Comparison of ENCODE assay signal across 10 mouse cellular contexts in the genomic region with DNA sequence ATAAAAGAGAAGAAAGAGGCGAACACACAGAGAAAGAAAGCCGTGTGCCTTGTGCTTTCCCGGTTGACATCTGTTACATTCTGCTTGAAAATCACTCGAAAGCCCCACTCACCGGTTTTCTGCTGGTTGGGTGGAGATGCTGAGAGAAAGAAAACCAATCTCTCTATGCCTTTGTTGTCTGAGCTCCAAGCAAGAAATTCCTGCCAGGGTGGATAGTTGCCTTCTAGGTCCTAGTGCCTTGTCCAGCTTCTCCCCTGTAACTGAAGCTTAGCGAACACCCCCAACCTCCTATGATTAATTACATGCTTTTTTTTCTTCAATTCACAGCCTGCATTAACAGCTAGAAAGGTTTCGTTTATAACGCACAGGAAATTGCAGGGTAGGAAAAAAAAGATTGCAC. TPM values are rescaled to one million over a fixed set of nuclear protein-coding genes. Genes with fewer than 3 reads are reported as not detected.
DNase-seq lines count a peak whose midpoint lies in the region; ATAC-seq and TF ChIP-seq lines count a peak whose summit lies in the region.
"Had no signal": no experiment of that assay in that cellular context is flagged by ENCODE, and none has a peak within 500 bp of the region (broad histone marks: within the 10 kb centered on the region; RNA-seq: fewer than 3 reads in every experiment).

A gene (minus strand): TSS at position 354 of the 400 bp plus-strand sequence.

- peak within 1 kb of the TSS; percentile 23; the same call in 1 of the 2 replicates for H3K4me2 ChIP-seq in lung, embryonic 14.5 days
- peak within 1 kb of the TSS; percentile 62 for H3K4me2 ChIP-seq in hindbrain, embryonic 14.5 days (replicated peaks)
- H3K4me2 ChIP-seq in limb, embryonic 13.5 days (replicated peaks), result peak within 1 kb of the TSS; percentile 45
- H3K4me2 ChIP-seq: embryonic facial prominence, embryonic 13.5 days had no signal

- H3K9me3 ChIP-seq in lung, embryonic 14.5 days (ENCODE audit: low read depth, low read length), result no peaks in the 10 kb centered on the region
- no peaks in the 10 kb centered on the region for H3K9me3 ChIP-seq in hindbrain, embryonic 14.5 days (ENCODE audit: control insufficient read depth, low read length)
- no peaks in the 10 kb centered on the region for H3K9me3 ChIP-seq in limb, embryonic 13.5 days
- H3K9me3 ChIP-seq: embryonic facial prominence, embryonic 13.5 days; G1E had no signal

- DNase-seq in lung, embryonic 14.5 days, result peak; percentile 12
- no peak for DNase-seq in lung, adult 2 months
- peak; percentile 59 for DNase-seq in hindbrain, embryonic 14.5 days (ENCODE audit: low spot score)
- DNase-seq in right cerebral cortex, postnatal 4 days, result peak; percentile 20
- DNase-seq in spleen, postnatal 36 days (ENCODE audit: low spot score in 2 of 2), result no peak
- no peak for DNase-seq in heart, adult 9 months (ENCODE audit: low spot score in 2 of 2)
- DNase-seq in lung, postnatal 4 days, result no peak

- no peaks in the 10 kb centered on the region for H3K4me1 ChIP-seq in lung, embryonic 14.5 days (ENCODE audit: insufficient read depth)
- H3K4me1 ChIP-seq in lung, adult 2 months (ENCODE audit: control insufficient read depth, insufficient read depth, low read length), result no peaks in the 10 kb centered on the region
- H3K4me1 ChIP-seq in hindbrain, embryonic 14.5 days (replicated peaks; ENCODE audit: control insufficient read depth, insufficient read depth, low read length), result peaks cover 11% of the 10 kb centered on the region; the same call in 1 of the 2 replicates
- H3K4me1 ChIP-seq in limb, embryonic 13.5 days, result no peaks in the 10 kb centered on the region
- H3K4me1 ChIP-seq: embryonic facial prominence, embryonic 13.5 days had no signal

- H3K36me3 ChIP-seq in lung, embryonic 14.5 days (ENCODE audit: insufficient read depth), result no peaks in the 10 kb centered on the region
- H3K36me3 ChIP-seq in hindbrain, embryonic 14.5 days (replicated peaks; ENCODE audit: control insufficient read depth, insufficient read depth), result 0 out of 2 replicates have a peak, but pooled peaks cover 5% of the 10 kb centered on the region
- no peaks in the 10 kb centered on the region for H3K36me3 ChIP-seq in limb, embryonic 13.5 days
- H3K36me3 ChIP-seq: embryonic facial prominence, embryonic 13.5 days; G1E had no signal

- H3K27ac ChIP-seq in lung, embryonic 14.5 days (ENCODE audit: low read depth), result no peak within 1 kb of the TSS
- peak within 1 kb of the TSS; percentile 94 for H3K27ac ChIP-seq in hindbrain, embryonic 14.5 days
- H3K27ac ChIP-seq in limb, embryonic 13.5 days, result no peak within 1 kb of the TSS
- H3K27ac ChIP-seq: embryonic facial prominence, embryonic 13.5 days had no signal

- 31% methylated on average over 8 of the region's 8 CpGs for WGBS in lung, embryonic 14.5 days
- 42% methylated on average over 8 of the region's 8 CpGs for WGBS in lung, adult 2 months
- 29% methylated on average over 8 of the region's 8 CpGs for WGBS in hindbrain, embryonic 14.5 days
- WGBS in limb, embryonic 13.5 days, result 34% methylated on average over 8 of the region's 8 CpGs

- no peak within 1 kb of the TSS; the same call in 1 of the 2 replicates for H3K9ac ChIP-seq in lung, embryonic 14.5 days
- peak within 1 kb of the TSS; percentile 79 for H3K9ac ChIP-seq in hindbrain, embryonic 14.5 days
- H3K9ac ChIP-seq in limb, embryonic 13.5 days, result no peak within 1 kb of the TSS
- H3K9ac ChIP-seq: embryonic facial prominence, embryonic 13.5 days had no signal

- TF ChIP-seq CTCF in lung, embryonic 14.5 days (IDR thresholded peaks at IDR 0.05; ENCODE audit: low read depth), result no peak
- TF ChIP-seq CTCF in lung, adult 2 months (IDR thresholded peaks at IDR 0.05; ENCODE audit: insufficient read depth, low read length), result no peak

- no peak for TF ChIP-seq POLR2A in lung, adult 2 months (IDR thresholded peaks at IDR 0.05; ENCODE audit: borderline replicate concordance, extremely low read depth, low read depth, low read length)

- H3K27me3 ChIP-seq in lung, embryonic 14.5 days (ENCODE audit: insufficient read depth, low read length), result no peaks in the 10 kb centered on the region
- no peaks in the 10 kb centered on the region; the same call in 1 of the 2 replicates for H3K27me3 ChIP-seq in hindbrain, embryonic 14.5 days (ENCODE audit: control insufficient read depth, insufficient read depth, low read length)
- H3K27me3 ChIP-seq in limb, embryonic 13.5 days, result peaks cover 5% of the 10 kb centered on the region; the same call in 1 of the 2 replicates

- H3K4me3 ChIP-seq in lung, embryonic 14.5 days (ENCODE audit: low read depth, low read length), result no peak within 1 kb of the TSS
- H3K4me3 ChIP-seq in lung, adult 2 months (replicated peaks; ENCODE audit: extremely low read depth, low read depth, low read length), result no peak within 1 kb of the TSS
- peak within 1 kb of the TSS; percentile 42 for H3K4me3 ChIP-seq in hindbrain, embryonic 14.5 days (replicated peaks; ENCODE audit: low read length)
- peak within 1 kb of the TSS; percentile 33 for H3K4me3 ChIP-seq in limb, embryonic 13.5 days
- H3K4me3 ChIP-seq: embryonic facial prominence, embryonic 13.5 days had no signal

- no peak for ATAC-seq in lung, embryonic 14.5 days (ENCODE audit: insufficient read depth)
- ATAC-seq in hindbrain, embryonic 14.5 days (ENCODE audit: low FRiP score), result peak; percentile 85
- no peak for ATAC-seq in limb, embryonic 13.5 days (ENCODE audit: low FRiP score, low read depth)

RNA-seq across cellular contexts. Expression of the gene that starts here (rescaled TPM):
- 6.2 and 6.5 TPM in 2 replicates for polyA plus RNA-seq in lung, embryonic 14.5 days (2014; fragmentation: Nextera tagmentation; extraction: Ambion mirVana)
- not detected in 2 replicates for polyA plus RNA-seq in lung, adult 2 months (2012; rRNA removed)
- polyA plus RNA-seq in hindbrain, embryonic 14.5 days (2014; fragmentation: Nextera tagmentation; extraction: Ambion mirVana), result 346 and 357 TPM in 2 replicates
- polyA plus RNA-seq in limb, embryonic 13.5 days (2015; fragmentation: Nextera tagmentation; extraction: Ambion mirVana), result 9.4 and 11.4 TPM in 2 replicates

Comparison
In these comparisons a context has a peak if more than half of its experiments do, and no peak if none do; other contexts are left out.
1. RNA of the gene that starts here (polyA plus RNA-seq): 346 to 357 TPM in hindbrain, embryonic 14.5 days; 9.4 to 11.4 TPM in limb, embryonic 13.5 days, 6.2 to 6.5 TPM in lung, embryonic 14.5 days and not detected in lung, adult 2 months; every median in the first group is over 10 times any median in the second.
2. DNase-seq: peak in lung, embryonic 14.5 days (single experiment), hindbrain, embryonic 14.5 days (single experiment) and right cerebral cortex, postnatal 4 days (single experiment); none in lung, adult 2 months (single experiment), spleen, postnatal 36 days (0 of 2), heart, adult 9 months (0 of 2) and lung, postnatal 4 days (0 of 2).
3. H3K4me3 ChIP-seq: peak in hindbrain, embryonic 14.5 days (single experiment) and limb, embryonic 13.5 days (single experiment); none in lung, embryonic 14.5 days (single experiment) and lung, adult 2 months (single experiment).
4. Peak in every context shown above with its lines, with median percentiles within 50 percentile points of each other: H3K4me2 ChIP-seq.